Mouse (Mus musculus) right cerebral cortex, postnatal 36 days (tissue): ENCODE measurements around the gene Psmb9.
"Not testable (repeated sequence)": the region's sequence is repeated elsewhere in the genome, so short reads cannot be mapped to it uniquely, and the experiment has no call there.

Source experiments
- DNase-seq, 2 experiments: peaks; one replicate each; pipeline ENCODE4 v3.0.0; 2022; ENCODE audit warnings: low spot score in 2 of 2, mixed read lengths in 1 of 2

The Psmb9 gene

DNA sequence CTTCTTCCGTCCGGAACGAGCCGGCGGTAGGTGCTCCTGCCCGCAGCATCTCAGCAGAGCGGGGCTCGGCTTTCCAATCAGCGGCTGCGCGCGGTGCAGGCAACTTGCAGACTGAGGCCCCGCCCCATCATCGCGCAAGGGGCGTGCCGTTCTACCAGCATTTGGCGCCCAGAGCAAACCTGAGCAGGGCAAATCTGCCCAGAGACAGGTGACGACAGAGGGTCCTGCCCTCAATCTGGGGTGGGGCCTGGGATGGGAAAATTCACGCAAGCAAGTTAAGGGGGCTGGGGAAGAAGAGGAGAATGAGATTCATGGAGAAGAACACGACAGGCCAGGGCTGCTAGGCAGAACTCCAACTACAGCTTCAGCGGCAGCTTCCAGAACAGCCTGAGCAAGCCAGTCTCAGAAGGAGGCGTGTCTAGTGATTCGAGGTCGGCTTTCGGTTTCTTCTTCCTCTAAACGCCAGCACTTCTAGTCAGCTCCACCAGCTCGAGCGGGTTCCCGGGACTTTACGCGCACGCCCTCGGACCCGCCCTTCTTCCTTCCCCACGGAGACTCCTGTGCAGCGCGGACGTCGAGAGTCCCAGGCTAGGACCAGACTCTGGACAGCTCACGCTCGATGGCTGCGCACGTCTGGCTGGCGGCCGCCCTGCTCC lies at the start of gene Psmb9, which contains the start of gene Tap1:
Gene Psmb9, minus strand, starts transcription at position 504 of the 656 bp plus-strand sequence.
Gene Tap1, plus strand, starts transcription at position 293 of the 656 bp plus-strand sequence.
- peak; percentile 91 to 92 for DNase-seq

DNA sequence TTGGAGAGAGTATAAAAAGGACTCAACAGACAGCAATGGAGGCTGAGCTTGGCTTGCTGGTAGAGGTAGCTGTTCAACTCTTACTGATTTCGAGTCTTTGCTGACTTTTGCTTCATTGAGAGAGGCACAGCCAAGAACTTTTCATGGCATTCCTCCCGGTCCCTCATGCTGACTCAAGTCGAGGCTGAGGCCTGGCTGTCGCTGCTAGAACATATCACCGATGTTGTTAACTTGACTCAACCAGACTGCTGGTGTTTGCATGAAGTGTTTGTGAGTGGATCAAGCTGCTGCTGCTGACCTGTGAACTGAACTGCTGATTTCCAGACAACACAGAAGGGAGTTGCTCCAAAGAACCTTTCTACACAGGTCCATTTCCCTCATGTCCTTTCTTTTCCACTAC lies 49.1 kb upstream of the Psmb9 start:
- DNase-seq, result no peak

DNA sequence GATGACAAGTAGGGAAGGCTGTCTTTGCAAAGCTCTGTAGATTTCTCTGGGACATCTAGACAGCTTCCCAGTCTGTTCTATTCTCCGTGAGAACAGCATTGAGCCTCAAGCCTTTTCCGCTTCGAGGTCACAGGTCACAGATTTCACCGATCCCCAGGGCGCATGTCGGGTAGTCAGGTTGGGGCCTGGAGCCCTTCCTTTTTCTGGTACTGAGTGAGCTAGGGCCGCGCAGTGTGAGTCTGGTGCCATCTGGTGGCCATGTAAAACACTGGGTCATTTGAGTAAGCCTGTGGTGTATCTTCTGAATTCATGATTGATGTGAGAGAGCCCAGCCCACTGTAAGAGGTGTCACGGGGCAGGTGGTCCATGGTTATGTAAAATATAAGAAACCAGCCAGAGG lies 47.4 kb upstream of the Psmb9 start:
- DNase-seq, result peak; percentile 21 to 26

- not testable (repeated sequence) for DNase-seq
Observed at GRCm38 (mm10) chr17:34232021-34232420, 44.5 kb upstream of the Psmb9 start.

GRCm38 (mm10) chr17:34230971-34231370 lies 43.4 kb upstream of the Psmb9 start:
- DNase-seq, result not testable (repeated sequence)

- DNase-seq, result not testable (repeated sequence)
Observed at GRCm38 (mm10) chr17:34225911-34226310, 38.3 kb upstream of the Psmb9 start.

- no peak for DNase-seq
Observed at GRCm38 (mm10) chr17:34225426-34225825, 37.9 kb upstream of the Psmb9 start.

GRCm38 (mm10) chr17:34224816-34225215 lies 37.3 kb upstream of the Psmb9 start:
- DNase-seq, result no peak

- DNase-seq, result not testable (repeated sequence)
Observed at GRCm38 (mm10) chr17:34220401-34220800, 32.8 kb upstream of the Psmb9 start.

DNA sequence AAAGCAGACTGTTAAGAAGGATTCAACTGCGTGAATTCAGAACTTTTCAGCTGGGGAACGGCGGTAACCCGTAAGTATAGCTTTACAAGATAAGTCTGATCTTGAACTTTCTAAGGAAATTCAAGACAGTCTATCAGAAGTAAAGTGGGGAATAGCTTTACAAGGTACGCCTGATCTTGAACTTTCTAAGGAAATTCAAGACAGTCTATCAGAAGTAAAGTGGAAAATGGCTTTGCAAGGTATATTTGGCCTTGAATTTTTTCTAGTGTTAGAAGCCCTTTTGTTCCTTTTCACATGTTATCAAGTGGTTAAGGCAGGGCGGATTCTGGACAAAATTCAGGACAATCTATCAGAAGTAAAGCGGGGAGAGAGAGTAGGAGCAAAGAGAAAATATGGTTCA lies 32.2 kb upstream of the Psmb9 start:
- not testable (repeated sequence) for DNase-seq

GRCm38 (mm10) chr17:34219096-34219495 lies 31.5 kb upstream of the Psmb9 start:
- not testable (repeated sequence) for DNase-seq

- DNase-seq, result peak; percentile 23 to 26
Observed at GRCm38 (mm10) chr17:34218675-34219074, 31.1 kb upstream of the Psmb9 start.

DNA sequence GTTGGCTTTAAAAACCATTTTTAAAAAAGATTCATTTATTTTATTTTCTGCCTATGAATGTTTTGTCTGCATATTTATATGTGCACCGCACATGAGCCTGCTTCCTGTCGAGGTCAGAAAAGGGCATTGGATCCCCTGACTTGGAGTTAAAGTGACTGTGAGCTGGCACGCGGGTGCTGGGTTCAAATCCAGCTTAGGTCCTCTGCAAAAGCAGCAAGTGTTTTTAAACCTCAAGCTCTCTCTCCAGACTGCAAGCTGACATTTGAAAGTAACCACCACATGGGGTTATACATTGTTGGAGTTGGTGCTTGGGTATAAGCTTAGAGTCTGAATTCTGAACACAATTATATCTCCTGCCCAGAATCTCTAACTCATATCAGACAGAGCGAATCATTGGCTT lies 30.4 kb upstream of the Psmb9 start:
- no peak for DNase-seq

- DNase-seq, result no peak
Observed at GRCm38 (mm10) chr17:34217216-34217928, 29.8 kb upstream of the Psmb9 start.

GRCm38 (mm10) chr17:34215176-34215575 lies 27.6 kb upstream of the Psmb9 start:
- DNase-seq, result no peak

DNA sequence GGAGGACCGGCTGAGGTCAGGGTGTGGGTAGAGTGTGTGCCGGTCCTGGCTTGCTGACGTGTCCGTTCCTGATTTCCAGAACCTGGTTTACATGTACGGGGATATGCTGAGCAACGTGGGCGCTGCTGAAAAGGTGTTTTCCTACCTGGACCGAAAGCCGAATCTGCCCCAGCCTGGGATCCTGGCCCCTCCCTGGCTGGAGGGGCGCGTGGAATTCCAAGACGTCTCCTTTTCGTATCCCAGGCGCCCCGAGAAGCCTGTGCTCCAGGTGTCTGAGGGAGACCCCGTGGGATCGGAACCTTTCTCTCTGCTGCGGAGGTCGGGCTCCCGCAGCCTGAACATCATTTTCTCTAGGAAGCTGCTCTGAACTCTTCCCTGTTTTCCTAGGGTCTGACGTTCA lies 26.4 kb upstream of the Psmb9 start:
- no peak for DNase-seq

DNA sequence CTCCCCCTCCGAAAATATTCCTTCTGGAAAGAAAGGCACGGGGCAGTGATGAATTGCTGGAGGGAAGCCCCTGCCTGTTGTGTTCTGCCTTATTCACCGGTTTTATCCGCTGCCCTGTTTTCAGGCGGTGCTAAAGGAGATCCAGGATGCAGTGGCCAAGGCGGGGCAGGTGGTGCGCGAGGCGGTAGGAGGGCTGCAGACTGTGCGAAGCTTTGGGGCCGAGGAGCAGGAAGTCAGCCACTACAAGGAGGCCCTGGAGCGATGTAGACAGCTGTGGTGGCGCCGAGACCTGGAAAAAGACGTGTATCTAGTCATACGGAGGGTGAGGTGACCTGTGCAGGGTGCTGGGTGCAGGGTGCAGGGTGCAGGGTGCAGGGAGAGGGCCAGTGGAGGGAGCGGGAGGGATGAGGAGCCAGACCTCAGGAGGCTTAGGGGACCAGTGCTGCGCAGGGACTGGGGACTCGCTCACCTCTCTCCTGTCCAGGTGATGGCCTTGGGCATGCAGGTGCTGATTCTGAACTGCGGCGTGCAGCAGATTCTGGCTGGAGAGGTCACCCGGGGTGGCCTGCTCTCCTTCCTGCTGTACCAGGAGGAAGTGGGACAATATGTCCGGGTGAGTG lies 24.3 kb upstream of the Psmb9 start:
- no peak for DNase-seq

- DNase-seq, result no peak
Observed at GRCm38 (mm10) chr17:34210599-34210998, 23.0 kb upstream of the Psmb9 start.

DNA sequence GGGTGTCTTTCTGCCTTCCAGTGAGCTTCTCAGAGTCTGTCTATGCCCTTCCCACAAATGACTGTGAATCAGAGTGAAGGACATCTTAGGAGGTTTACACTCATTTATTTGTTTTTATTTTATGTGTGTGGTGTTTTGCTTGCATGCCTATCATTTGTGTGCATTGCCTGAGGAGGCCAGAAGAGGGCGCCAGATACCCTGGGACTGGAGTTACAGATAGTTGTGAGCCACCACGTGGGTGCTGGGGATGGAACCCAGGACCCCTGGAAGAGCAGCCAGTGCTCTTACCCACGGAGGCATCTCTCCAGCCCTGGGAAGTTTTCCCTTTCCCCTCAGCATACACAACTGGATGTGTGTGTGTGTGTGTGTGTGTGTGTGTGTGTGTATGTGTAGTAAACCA lies 22.1 kb upstream of the Psmb9 start:
- no peak for DNase-seq

DNA sequence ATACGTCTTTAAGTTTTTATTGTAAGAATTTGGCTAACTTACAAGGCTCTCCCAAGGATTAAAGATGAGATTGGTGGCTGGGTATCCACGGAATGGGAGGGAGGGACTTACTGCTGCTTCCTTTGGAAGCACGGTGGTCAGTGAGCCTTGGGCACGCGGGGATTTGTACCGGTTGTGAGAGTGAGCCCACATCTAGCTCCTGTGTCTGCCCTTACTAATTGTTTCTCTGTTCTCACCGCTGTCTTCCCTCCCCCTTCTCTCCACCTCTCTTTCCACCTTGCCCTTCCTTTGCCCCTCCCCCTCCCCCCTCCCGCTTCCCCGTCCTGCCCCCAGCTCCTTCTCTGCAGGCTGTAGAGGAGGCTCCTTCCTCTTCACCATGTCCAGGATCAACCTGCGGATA lies 20.9 kb upstream of the Psmb9 start:
- no peak for DNase-seq

DNA sequence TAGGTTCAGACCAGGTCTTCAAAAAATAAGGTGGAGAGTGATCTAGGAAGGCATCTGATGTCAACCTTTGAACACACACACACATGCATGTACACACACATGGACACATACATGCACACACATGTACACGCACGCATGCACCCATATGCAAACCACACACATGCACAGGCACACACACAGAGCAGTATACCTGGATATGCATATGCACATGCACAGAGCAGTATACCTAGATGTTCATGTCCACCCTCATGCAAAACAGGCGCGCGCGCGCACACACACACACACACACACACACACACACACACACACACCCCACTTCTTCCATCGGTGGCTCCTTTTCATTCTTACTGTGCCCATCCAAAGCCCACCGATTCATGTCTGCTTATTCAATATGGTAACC lies 20.3 kb upstream of the Psmb9 start:
- DNase-seq, result no peak

GRCm38 (mm10) chr17:34207456-34207855 lies 19.9 kb upstream of the Psmb9 start:
- no peak for DNase-seq

DNA sequence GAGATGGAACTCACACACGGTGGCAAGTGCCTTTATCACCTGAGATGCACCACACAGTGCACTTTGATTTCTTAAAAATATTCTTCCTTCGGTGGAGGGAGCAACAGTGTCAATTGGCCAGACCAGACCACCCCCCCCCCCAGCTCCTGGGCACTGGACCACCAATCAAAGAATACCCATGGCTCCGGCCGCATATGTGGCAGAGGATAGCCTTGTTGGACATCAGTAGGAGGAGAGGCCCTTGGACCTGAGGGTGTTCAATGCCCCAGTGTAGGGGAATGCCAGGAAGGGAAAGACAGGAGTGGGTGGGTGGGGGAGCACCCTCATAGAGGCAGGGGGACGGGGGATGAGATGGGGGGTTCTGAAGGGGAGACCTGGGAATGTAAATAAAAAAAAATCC lies 19.2 kb upstream of the Psmb9 start:
- no peak for DNase-seq
